Mouse (Mus musculus) frontal cortex, postnatal 10 days (tissue): ENCODE measurements at regions not wholly inside any gene's neighbourhood (a gene's known extent, or its start where the extent isn't known, plus 50 kb on each side); places are given as distances from the start of the nearest gene placed in this dataset.

Experiments
- DNase-seq, 2 experiments: peaks; one replicate each; pipeline ENCODE4 v3.0.0; 2022; ENCODE audit warnings: low spot score in 2 of 2, mixed read lengths in 1 of 2

DNA sequence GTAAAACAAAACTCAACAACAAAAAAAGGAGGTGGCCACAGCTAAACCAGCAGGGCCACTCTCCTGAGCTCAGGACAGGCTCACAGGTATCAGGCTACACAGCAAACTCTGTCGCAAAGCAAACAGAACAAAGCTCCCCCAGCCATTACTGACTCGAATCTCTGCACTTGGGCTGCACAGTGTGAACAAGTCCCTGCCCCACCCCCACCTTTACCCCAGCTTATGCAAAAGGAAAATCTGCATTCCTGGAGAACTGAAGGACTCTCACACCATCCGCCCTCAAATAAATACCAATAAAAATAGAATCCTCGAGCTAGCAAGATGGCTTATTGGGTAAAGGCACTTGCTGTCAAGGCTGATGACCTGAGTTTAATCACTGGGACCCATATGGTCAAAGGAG, 60.6 kb upstream of the Syt13 start:
- DNase-seq, result no peak

- DNase-seq, result no peak
Observed at GRCm38 (mm10) chr2:92856047-92856446, 58.9 kb upstream of the Syt13 start.

DNA sequence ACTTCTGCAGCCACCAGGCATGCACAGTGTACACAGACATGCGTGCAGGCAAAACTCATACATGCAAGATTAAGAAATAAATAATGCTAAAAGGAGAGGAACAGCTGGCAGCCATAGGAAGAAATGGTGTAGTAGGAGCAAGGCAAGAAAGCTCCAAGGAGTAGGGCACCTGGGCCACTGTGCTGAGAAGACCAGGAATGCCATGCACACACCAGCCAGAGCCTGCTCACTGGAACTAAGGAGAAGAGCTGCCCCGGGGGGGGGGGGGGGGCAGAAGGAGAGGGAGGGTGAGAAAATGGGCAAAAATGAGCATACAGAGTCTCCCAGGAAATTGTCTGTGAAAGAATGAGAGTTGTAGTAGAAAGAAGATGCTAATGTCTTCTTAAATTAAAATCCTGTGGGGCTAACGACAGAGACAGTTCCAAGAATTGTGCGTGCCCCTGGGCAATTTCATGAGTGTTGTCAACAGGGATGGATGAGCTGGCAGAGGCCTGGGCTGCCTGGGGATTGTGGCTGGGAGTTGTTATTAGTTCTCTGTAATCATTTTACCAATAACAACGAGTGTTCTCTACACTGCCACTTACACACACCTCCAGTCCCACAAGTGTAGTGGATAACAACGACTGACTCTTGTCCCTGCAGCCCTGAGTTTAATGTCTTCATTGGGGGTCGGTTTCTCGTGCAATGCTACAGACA, 54.2 kb upstream of the Syt13 start:
- DNase-seq, result no peak
